Mouse (Mus musculus) limb, embryonic 14.5 days (tissue): ENCODE data around the gene Sidt2. TPM values are rescaled to one million over a fixed set of nuclear protein-coding genes. Genes with fewer than 3 reads are reported as not detected.
A peak's percentile ranks its signal among the peaks of the same experiment; 100 is the strongest.

Experiments
- ATAC-seq: fragments of 200-750 bp; cut with Nextera tagmentation; 2 replicates; pipeline ENCODE4 v1.8.0; 2017; ENCODE audit warnings: low read depth, moderate number of reproducible peaks, moderate TSS enrichment; ENCODE audit not compliant: low FRiP score
- DNase-seq: peaks from one replicate; pipeline ENCODE4 v3.0.0-alpha.2; 2015; ENCODE audit warnings: low spot score
- H3K27ac ChIP-seq: fragments of 300-500 bp; sonication (generic); replicated peaks from 2 replicates; pipeline ENCODE4 v1.5.1; 2014; ENCODE audit warnings: low read depth, mild to moderate bottlenecking, low read length, moderate library complexity, mixed read lengths
- H3K27me3 ChIP-seq: fragments of 300-500 bp; sonication (generic); 2 replicates; pipeline ENCODE4 v1.6.1; 2014; ENCODE audit warnings: low read length, mixed read lengths; ENCODE audit not compliant: control insufficient read depth, insufficient read depth
- H3K36me3 ChIP-seq: fragments of 300-500 bp; sonication (generic); 2 replicates; pipeline ENCODE4 v1.6.1; 2014; ENCODE audit warnings: mild to moderate bottlenecking, low read length, moderate library complexity, mixed read lengths; ENCODE audit not compliant: control insufficient read depth, insufficient read depth
- H3K4me1 ChIP-seq: fragments of 300-500 bp; sonication (generic); 2 replicates; pipeline ENCODE4 v1.6.1; 2014; ENCODE audit warnings: antibody characterized with exemption, low read length, mixed read lengths; ENCODE audit not compliant: control insufficient read depth, insufficient read depth
- H3K4me2 ChIP-seq: fragments of 300-500 bp; sonication (generic); replicated peaks from 2 replicates; pipeline ENCODE4 v1.6.1; 2014; ENCODE audit warnings: low read depth, mild to moderate bottlenecking, low read length, moderate library complexity; ENCODE audit not compliant: severe bottlenecking
- H3K4me3 ChIP-seq: fragments of 300-500 bp; sonication (generic); replicated peaks from 2 replicates; pipeline ENCODE4 v1.5.1; 2014; ENCODE audit warnings: low read length
- H3K9ac ChIP-seq: fragments of 300-500 bp; sonication (generic); 2 replicates; pipeline ENCODE4 v1.6.1; 2014; ENCODE audit warnings: mild to moderate bottlenecking, low read depth, low read length, moderate library complexity; ENCODE audit not compliant: severe bottlenecking
- H3K9me3 ChIP-seq: fragments of 300-500 bp; sonication (generic); 2 replicates; pipeline ENCODE4 v1.6.1; 2016; ENCODE audit warnings: low read length; ENCODE audit not compliant: control insufficient read depth
- POLR2A ChIP-seq: fragments of 200-500 bp; IDR thresholded peaks from 2 replicates; pipeline ENCODE4 v1.8.0; 2012; ENCODE audit warnings: inconsistent platforms, mild to moderate bottlenecking, moderate library complexity, borderline replicate concordance; ENCODE audit not compliant: insufficient read depth, insufficient read length; ENCODE audit errors: extremely low read depth
- WGBS: fragments of 180-500 bp; shearing (Covaris S2); extraction: QIAGEN DNeasy Blood & Tissue Kit; methylation state at CpG from one replicate; pipeline ENCODE4 v1.1.7; 2014; 5-methylcytosine and 5-hydroxymethylcytosine counted together
- microRNA-seq: library from miRNA; unstranded; fragments of <30 nt; microRNA quantifications from one replicate; pipeline ENCODE4, GENCODE M21; 2016
- polyA plus RNA-seq, 2 experiments: library from polyadenylated mRNA; depleted of rRNA in 1 of 2; stranded (reverse) in 1 of 2; unstranded in 1 of 2; fragments of >200 nt; fragmentation: Nextera tagmentation in 1 of 2; extraction: Ambion mirVana in 1 of 2; gene quantifications; 2 replicates each; pipeline versions ENCODE4 v1.2.1 to v1.2.3; 2012 to 2014

The Sidt2 gene
- polyA plus RNA-seq, 2 experiments, result 56.1 to 121 TPM

DNA sequence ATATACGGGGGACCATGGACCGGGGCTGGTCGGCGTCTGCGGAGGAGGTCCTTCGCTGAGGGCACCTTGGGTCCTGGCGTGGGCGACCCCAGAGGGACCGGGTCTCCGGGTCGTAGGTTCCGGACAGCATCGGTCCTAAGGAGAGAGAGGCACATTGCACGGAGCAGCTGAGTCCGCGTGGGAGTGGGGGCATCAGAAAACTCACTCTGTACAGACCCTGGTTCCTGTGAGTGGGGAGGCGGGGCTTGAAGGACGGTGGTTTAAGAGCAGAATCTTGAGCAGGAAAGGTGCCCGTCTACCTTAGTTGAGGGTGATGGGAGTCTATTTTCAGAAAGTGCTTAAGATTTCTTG, 48.0 kb downstream of the Sidt2 start:
- no peak for DNase-seq
- H3K4me1 ChIP-seq, result peaks cover 16% of the 10 kb centered on the region
- WGBS, result under 1% methylated on average over 19 of the region's 19 CpGs
- peak overlapping the region; percentile 87 for H3K27ac ChIP-seq
- no peak for TF ChIP-seq POLR2A
- peak; percentile 9 for ATAC-seq
- no peaks in the 10 kb centered on the region for H3K27me3 ChIP-seq
- peak overlapping the region; percentile 90 for H3K9ac ChIP-seq
- peaks cover 46% of the 10 kb centered on the region for H3K36me3 ChIP-seq
- H3K9me3 ChIP-seq, result no peaks in the 10 kb centered on the region
- peak overlapping the region; percentile 98 for H3K4me3 ChIP-seq
- peak overlapping the region; percentile 73 for H3K4me2 ChIP-seq

GRCm38 (mm10) chr9:45906355-45907077, 48.5 kb downstream of the Sidt2 start, which contains the start of the genes Pcsk7 and Rnf214:
Gene Pcsk7 (plus strand): TSS chr9:45906497.
Gene Rnf214 (minus strand): TSS chr9:45906911.
- Histone ChIP-seq H3K36me3 (peaks cover 46% of the 10 kb centered on the region), H3K4me2 (peak within 1 kb of the TSS; percentile 73), H3K27ac (peak within 1 kb of the TSS; percentile 87), H3K9ac (peak within 1 kb of the TSS; percentile 90), H3K27me3 (no peaks in the 10 kb centered on the region), H3K4me1 (peaks cover 16% of the 10 kb centered on the region), H3K9me3 (no peaks in the 10 kb centered on the region), H3K4me3 (peak within 1 kb of the TSS; percentile 98)
- ATAC-seq (peak; percentile 93), DNase-seq (peak; percentile 84)
- peak; percentile 62; the same call in 1 of the 2 replicates for TF ChIP-seq POLR2A
- WGBS, result 5% methylated on average over 69 of the region's 80 CpGs

- H3K9me3 ChIP-seq, result no peaks in the 10 kb centered on the region
- H3K36me3 ChIP-seq, result peaks cover 40% of the 10 kb centered on the region
- peak overlapping the region; percentile 87 for H3K27ac ChIP-seq
- no peak for TF ChIP-seq POLR2A
- peak; percentile 38; the same call in 1 of the 2 replicates for ATAC-seq
- no peak for DNase-seq
- H3K4me1 ChIP-seq, result peaks cover 16% of the 10 kb centered on the region
- no peaks in the 10 kb centered on the region for H3K27me3 ChIP-seq
- WGBS, result 1% methylated on average over 9 of the region's 27 CpGs
- H3K4me3 ChIP-seq, result peak overlapping the region; percentile 98
- peak overlapping the region; percentile 73 for H3K4me2 ChIP-seq
- H3K9ac ChIP-seq, result peak overlapping the region; percentile 90
These were observed 49.2 kb downstream of the Sidt2 start for GRCm38 (mm10) chr9:45905811-45906237.

DNA sequence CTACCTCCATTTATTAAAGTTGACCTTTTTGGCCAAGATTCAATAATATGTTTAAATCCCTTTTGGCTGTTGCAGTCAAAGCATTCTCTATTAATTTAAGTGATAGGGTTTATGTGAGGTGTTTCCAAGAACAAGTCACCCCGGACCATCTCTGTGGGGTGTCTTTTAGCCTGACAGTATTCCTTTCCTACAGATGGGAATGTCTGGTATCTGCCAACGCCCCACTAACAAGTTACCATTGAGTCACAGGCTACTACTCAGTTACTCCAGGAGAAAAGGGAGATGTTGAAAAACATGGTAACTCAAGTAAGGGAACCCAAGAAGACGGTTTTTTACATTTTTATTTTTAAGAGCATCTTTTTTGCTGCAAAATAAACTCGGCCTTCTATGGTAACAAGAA, 49.9 kb downstream of the Sidt2 start:
- Histone ChIP-seq H3K27ac (no peak overlapping the region), H3K9me3 (no peaks in the 10 kb centered on the region), H3K4me1 (peaks cover 16% of the 10 kb centered on the region), H3K27me3 (no peaks in the 10 kb centered on the region), H3K4me3 (peak overlapping the region; percentile 98), H3K4me2 (peak overlapping the region; percentile 73), H3K36me3 (peaks cover 34% of the 10 kb centered on the region), H3K9ac (peak overlapping the region; percentile 90)
- DNase-seq (no peak), ATAC-seq (no peak)
- 40% methylated on average over 4 of the region's 4 CpGs for WGBS
- no peak for TF ChIP-seq POLR2A

DNA sequence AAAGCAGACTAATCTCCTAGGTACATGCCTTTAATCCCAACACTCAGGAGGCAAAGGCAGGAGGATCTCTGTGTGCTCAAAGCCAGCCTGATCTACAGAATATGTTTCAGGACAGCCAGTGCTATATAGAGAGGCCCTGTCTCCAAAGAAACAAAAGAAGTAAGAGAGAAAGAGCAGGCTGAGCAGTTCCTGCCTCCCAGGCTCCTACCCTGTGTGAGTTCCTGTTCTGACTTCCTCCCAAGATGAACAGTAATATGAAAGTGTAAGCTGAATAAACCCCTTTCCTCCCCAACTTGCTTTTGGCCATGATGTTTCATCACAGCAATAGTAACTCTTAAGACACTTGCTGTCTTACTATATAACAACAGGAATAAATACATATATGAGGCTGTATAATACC, 61.4 kb downstream of the Sidt2 start:
- no peaks in the 10 kb centered on the region for H3K9me3 ChIP-seq
- H3K27ac ChIP-seq, result no peak overlapping the region
- H3K36me3 ChIP-seq, result peaks cover 92% of the 10 kb centered on the region
- no peak overlapping the region for H3K4me3 ChIP-seq
- H3K9ac ChIP-seq, result no peak overlapping the region
- H3K27me3 ChIP-seq, result no peaks in the 10 kb centered on the region
- TF ChIP-seq POLR2A, result no peak
- ATAC-seq (no peak), DNase-seq (no peak)
- no peaks in the 10 kb centered on the region for H3K4me1 ChIP-seq
- no peak overlapping the region for H3K4me2 ChIP-seq

Small RNA genes lying within 50 kb of the gene (microRNA-seq; reads per million reads assigned to microRNA genes)
- gene Mir7087, result not detected

Other genes starting within 250 kb of the Sidt2 start
- 33.3 and 40.2 TPM in 2 replicates for gene Cep164, start 126.6 kb downstream of the Sidt2 start, polyA plus RNA-seq (2012; rRNA removed)
- 26.2 and 36.9 TPM in 2 replicates for gene Cep164, start 126.6 kb downstream of the Sidt2 start, polyA plus RNA-seq (2014; fragmentation: Nextera tagmentation; extraction: Ambion mirVana)
- 37.9 and 49.3 TPM in 2 replicates for gene Bace1, start 116.7 kb downstream of the Sidt2 start, polyA plus RNA-seq (2012; rRNA removed)
- gene Bace1, start 116.7 kb downstream of the Sidt2 start, polyA plus RNA-seq (2014; fragmentation: Nextera tagmentation; extraction: Ambion mirVana), result 39.0 and 42.3 TPM in 2 replicates
- 33.3 and 36.6 TPM in 2 replicates for gene Pcsk7, start 48.8 kb downstream of the Sidt2 start, polyA plus RNA-seq (2012; rRNA removed)
- gene Pcsk7, start 48.8 kb downstream of the Sidt2 start, polyA plus RNA-seq (2014; fragmentation: Nextera tagmentation; extraction: Ambion mirVana), result 17.3 and 17.9 TPM in 2 replicates
- gene Rnf214, start 48.3 kb downstream of the Sidt2 start, polyA plus RNA-seq (2012; rRNA removed), result 27.6 and 31.5 TPM in 2 replicates
- gene Rnf214, start 48.3 kb downstream of the Sidt2 start, polyA plus RNA-seq (2014; fragmentation: Nextera tagmentation; extraction: Ambion mirVana), result 55.7 and 57.0 TPM in 2 replicates
- 27.8 and 29.8 TPM in 2 replicates for gene Tagln, start 19.2 kb downstream of the Sidt2 start, polyA plus RNA-seq (2012; rRNA removed)
- 31.7 and 35.7 TPM in 2 replicates for gene Tagln, start 19.2 kb downstream of the Sidt2 start, polyA plus RNA-seq (2014; fragmentation: Nextera tagmentation; extraction: Ambion mirVana)
- gene Pafah1b2, start 57.4 kb upstream of the Sidt2 start, polyA plus RNA-seq (2012; rRNA removed), result 70.1 and 87.2 TPM in 2 replicates
- gene Pafah1b2, start 57.4 kb upstream of the Sidt2 start, polyA plus RNA-seq (2014; fragmentation: Nextera tagmentation; extraction: Ambion mirVana), result 174 and 175 TPM in 2 replicates
- 23.9 and 26.7 TPM in 2 replicates for gene Sik3, start 57.6 kb upstream of the Sidt2 start, polyA plus RNA-seq (2012; rRNA removed)
- 13.7 and 15.1 TPM in 2 replicates for gene Sik3, start 57.6 kb upstream of the Sidt2 start, polyA plus RNA-seq (2014; fragmentation: Nextera tagmentation; extraction: Ambion mirVana)